Mouse (Mus musculus) ovary, adult 18-20 months (tissue): ENCODE measurements around the gene Fscn1.

ENCODE experiments used
- DNase-seq: peaks from one replicate; pipeline ENCODE4 v3.0.0; 2022; ENCODE audit warnings: low spot score, mixed read lengths

Fscn1 gene

DNA sequence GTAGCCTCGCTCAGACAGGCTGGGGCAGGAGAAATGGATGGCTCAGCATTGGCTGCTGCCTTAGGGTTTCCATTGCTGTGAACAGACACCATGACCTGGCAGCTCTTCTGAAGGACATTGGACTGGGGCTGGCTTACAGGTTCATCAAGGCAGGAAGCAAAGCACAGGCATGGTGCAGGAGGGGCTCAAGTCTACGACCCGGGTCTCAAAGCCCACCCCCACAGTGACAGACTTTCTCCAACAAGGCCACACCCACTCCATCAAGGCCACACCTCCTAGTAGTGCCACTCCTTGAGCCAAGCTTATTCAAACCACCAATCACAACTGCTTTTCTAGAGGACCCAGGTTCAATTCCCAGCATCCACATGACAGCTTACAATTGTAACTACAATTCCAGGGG, 13.8 kb downstream of the Fscn1 start:
- DNase-seq = no peak

DNA sequence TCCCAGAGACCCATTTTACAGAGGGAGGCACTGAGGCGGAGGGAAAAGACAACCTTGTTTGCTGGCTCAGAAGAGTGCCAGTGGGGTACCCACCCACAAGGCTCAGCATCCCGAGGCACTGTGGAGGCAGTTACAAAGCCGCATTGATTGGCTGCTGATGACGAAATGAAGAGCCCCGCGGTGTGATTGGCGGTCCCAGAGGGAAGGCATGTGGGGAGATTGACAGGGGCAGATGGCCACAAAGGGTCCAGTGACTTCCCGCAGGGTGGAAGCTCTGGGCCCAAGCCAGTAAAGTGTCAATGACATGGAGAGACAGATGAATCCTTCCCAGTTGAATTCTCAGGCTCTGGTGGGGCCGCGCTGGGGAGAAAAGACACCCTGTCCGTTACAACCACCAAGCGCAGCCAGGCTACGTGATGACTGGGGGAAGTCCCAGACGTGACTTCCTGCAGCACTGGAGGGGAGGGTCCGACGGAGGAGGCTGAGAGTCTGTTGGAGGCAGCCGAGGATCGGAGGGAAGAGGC, 14.5 kb downstream of the Fscn1 start:
- DNase-seq = no peak

DNA sequence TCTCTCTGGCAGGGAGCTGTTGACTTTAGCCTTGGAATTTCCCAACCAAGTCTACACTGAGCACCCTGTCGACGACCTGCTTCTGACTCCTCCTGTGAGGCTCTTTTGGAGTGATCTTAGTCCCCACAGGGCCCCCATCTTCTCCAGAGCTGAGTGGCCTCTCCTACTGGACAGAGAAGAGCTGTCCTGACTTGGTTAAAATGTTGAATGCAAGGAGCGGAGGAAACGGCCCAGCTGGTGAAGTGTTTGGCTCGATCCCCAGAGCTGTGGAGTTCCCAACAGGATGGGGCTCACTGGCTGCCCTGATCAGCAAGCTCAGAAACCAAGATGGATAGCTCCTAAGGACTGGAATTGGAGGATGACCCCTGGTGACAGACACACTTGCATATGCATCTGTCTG, 16.4 kb downstream of the Fscn1 start:
- DNase-seq = no peak

DNA sequence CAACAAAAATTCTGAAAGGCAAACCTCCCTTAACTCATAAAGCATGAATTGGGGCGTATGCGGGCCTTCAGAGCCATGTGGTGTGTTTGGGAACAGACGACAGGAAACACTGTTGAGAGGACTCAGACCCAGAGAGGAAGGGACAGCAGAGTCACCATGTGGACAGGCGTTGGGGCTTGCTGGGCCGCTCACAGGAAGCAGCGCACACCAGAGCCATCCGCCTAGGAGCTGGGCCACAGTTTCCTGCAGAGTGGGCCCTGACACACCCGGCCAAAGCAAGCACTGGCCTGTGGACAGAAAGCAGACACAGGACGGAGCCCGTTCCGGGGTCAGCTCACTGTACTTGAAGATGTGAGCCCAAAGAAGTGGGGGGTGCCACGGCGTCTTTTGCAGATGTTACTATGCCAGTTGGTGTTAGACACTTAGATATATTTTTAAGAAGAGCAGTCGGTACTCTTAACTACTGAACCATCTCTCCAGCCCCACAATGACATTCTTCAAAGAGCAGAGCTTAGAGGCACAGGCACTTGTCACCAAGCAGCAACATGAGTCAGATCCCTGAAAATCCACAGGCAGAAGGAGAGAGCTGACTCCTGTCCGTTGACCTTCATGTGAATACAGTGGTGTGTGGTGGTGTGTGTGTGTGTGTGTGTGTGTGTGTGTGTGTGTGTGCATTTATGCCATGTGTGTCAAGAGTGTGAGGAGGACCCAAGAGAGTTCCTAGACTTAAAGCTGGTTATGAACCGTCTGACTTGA, 22.1 kb downstream of the Fscn1 start:
- DNase-seq = no peak

DNA sequence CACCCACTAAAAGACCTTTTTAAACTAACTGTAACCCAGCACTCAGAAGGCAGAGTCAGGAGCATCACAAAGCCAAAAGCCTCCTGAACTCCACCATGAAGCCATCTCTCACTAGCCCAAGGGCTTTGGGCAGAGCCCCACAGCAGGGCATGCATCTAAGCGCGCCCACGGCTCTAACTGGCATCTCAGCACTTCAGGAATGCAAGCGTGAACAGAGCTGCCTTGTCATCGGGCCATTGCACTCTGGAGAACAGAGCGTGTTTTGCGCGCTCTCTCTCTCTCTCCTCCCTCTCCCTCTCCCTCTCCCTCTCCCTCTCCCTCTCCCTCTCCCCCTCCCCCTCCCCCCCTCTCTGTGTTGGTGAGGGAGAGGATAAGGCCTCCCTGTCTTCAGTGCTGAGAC, 23.0 kb downstream of the Fscn1 start:
- DNase-seq = no peak

DNA sequence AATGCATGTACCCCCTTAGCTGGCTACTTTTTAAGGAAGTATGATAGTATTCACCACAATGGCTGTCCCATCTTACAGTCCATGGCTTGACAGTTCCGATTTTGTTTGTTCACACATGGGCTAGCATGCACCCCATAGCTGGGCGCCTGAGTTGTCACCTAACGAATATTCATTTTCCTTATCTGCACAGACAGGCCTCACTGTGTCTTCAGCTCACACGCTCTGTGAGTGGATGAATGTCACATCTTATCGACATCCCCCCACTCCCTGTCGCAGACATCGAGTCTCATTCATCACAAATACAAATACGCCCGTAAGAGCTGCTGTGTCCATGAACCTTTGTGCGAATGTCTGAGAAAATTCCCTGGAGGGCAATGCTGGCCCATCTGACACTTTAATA, 24.1 kb downstream of the Fscn1 start:
- DNase-seq = no peak

DNA sequence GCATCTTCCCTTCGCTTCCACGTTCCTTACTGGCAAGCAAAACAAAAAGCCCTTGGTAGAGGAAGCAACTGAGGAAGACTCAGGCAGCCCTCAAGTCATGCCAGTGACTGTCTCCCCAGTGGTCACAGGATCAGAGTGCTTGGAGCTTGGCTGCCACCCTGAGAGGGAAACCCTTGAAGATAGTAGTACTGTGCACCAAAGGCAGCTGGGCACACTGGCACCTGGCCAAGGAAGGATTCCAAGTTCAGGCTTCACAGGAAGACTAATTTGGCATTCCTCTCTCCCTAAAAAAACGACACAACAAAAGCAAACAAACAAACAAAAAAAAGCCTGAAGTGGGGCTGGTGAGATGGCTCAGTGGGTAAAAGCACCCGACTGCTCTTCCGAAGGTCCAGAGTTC, 28.4 kb downstream of the Fscn1 start:
- no peak for DNase-seq

DNA sequence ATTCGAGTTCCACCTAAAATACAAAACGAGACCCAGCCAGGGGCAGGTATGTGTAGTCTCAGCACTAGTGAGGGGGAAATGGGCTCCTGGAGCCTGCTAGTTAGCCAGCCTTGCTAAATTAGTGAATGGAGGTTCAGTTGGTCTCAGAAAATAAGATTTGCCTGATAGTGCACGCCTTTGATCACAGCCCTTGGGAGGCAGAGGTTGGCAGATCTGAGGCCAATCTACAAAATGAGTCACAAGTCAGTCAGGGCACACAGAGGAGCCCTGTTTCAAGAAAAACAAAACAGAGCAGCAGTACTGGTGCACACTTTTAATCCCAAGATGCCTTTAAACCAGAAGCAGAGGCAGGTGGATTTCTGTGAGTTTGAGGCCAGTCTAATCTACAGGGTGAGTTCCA, 29.0 kb downstream of the Fscn1 start:
- DNase-seq = no peak

DNA sequence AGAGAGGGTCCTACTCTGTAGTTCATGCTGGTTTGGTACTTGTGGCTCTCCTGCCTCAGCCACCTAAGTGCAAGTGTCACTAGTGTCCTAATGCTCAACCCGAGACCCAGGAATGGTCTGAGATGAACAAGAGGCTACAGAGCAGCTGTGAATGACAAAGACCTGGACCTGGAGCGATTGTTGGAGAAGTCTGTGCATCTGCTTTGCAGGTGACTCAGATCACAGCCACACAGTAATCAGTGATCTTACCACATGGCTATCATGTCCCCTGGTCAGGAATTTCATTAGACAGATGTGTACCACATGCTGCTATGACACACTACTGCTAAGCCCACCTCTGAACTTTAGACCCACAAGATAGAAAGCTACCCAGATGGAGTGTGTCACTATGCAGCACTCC, 34.6 kb downstream of the Fscn1 start:
- DNase-seq = no peak

DNA sequence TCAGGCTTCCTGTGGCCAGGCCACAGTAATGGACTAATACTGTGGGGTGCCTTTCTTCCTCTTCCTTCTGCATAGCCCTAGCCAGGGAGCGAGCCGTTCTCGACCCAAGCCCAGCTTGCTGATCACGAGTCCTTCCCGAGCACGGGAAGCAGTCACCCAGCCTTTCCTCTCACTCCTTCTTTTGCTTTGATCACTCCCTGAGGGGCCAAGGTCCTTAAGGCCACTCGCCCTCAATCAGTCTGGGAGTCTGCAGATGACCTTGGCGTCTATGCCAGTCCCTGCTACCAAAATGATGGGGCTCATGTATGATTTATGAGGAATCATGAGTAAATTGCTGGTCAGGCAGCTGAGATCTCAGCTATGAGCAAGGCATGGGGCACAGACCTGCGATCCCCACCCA, 37.4 kb downstream of the Fscn1 start:
- DNase-seq = no peak

DNA sequence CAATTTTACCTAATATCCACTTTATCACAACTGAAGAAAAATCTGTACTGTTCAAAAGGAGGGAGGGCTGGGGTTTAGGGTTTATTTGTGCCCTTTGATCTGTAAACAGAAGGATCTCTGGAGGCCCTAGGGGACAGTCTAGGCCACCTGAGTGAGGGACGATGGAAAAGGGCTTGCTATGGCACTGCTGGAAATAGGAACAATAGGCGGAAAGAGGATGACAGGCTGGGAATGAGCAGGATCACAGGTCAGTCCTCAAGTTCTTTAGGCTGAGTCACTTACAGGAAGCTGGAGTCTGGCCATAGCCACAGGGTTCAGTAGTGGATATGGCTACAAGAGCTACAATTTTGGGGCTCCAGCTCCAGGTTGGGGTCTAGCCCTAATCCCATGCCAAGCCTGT, 38.0 kb downstream of the Fscn1 start:
- DNase-seq = no peak

DNA sequence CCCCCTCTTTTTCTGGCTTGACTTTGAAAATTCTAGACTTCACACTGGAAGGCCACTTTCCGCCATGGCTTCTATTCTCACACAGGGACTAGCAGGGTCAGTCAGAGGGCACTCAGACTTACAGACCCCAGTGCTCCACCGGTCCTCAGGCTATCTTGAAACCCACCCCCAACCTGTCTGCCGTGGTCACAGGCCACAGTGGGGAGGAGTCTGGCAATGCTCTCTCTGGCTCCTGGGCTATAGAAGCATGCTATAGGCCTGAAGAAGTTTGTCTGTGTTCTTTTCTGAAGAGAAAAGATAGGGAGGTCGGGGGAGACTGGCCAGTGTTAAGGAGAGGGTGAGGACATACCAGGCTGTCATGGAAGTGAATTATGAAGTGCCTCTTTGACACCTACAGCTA, 39.9 kb downstream of the Fscn1 start:
- DNase-seq = no peak

DNA sequence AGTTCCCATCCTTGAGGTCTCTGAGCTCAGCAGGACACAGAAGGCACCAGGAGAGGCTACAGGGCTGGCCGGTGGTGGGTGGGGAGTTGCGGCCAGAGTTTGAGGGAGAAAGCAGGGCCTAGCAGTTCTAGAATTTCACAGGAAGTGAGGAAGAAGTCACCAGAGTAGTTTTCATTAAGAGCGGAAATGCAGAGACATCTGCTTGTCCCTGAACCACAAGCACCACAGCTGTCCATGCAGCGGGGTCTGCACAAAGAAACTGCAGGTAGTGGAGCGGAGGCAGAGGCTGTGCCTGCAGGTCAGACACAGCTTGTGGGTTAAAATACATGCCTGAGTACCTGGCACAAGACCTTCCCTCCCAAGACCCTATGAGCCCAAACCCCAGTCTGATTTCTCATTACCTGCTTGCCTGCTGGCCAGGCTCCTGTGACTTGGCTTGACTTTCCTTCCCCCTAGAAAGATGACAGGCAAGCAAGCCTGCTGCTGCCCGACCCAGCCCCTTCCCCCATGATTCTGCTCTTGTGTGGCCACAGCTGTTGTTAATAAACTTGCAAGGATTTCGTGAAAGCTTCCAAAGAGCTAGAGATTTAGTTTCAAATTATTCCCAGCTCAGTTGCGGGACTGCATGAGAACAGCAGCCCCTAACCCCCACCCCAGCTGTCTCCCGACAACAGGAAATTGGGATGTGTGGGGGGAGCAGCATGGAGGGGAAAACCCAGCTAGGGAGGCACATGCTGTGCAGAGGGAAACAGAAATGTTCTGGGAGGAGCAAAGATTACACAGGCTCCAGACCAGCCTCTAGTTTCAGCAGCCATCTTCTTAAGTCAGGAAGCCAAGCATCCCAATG, 40.7 kb downstream of the Fscn1 start:
- DNase-seq = no peak

DNA sequence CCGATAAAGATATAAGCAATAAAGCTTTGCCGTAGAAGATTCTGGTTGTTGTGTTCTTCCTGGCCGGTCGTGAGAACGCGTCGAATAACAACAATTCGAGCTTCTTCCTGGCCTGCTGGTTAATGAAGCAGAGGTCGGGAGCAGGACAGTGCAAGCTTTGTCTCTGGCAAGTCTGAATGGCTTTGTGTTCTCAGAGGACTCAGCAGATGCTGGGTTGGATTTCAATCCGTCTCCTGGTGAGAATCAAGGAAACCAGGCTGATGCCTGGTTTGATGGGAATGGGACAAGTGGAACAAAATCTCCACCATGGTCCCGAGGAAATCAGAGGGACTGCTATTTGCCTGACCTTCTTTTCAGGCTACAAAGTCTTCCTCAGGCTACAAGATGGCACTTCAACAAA, 49.2 kb downstream of the Fscn1 start:
- DNase-seq = no peak

DNA sequence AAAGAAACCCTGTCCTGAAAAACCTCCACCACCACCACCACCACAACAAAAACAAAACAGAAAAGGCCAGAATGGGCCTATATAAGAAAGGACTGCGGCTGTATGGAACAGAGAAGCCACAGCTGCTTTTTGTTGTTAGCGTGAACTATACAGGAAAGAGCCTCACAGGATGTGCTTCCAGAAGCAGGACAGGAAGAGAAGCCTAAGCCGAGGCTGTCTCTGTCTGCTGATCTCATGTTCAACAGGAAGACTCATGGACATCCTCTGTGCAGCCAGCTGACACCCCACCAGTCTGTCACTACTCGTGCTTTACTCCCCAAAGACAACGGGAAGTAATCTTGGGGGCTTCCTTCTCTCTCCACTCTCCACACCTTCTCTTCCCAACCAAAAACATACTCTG, 57.3 kb downstream of the Fscn1 start:
- DNase-seq = no peak
